Mouse (Mus musculus) megakaryocyte, embryonic 14.5 days (primary cell): Measurements from ENCODE around the gene Serpinf1.

Source experiments
- FLI1 ChIP-seq: IDR thresholded peaks from 2 replicates; pipeline ENCODE4 v1.6.1; 2012; ENCODE audit warnings: low read length, inconsistent platforms, mixed read lengths
- GATA1 ChIP-seq: IDR thresholded peaks from 3 replicates; pipeline ENCODE4 v1.6.1; 2012; ENCODE audit warnings: mixed read lengths, low read length, inconsistent platforms, borderline replicate concordance

- TF ChIP-seq GATA1: no peak
- TF ChIP-seq FLI1: no peak
Measured at GRCm38 (mm10) chr11:75459751-75460102, 37.2 kb upstream of the Serpinf1 start.
